Mouse (Mus musculus): Measurements from ENCODE around the gene Smyd3. TPM values are rescaled to one million over a fixed set of nuclear protein-coding genes. Genes with fewer than 3 reads are reported as not detected.

The Smyd3 gene
- polyA plus RNA-seq, 1 experiment from 2014 or later = 3.7 TPM

DNA sequence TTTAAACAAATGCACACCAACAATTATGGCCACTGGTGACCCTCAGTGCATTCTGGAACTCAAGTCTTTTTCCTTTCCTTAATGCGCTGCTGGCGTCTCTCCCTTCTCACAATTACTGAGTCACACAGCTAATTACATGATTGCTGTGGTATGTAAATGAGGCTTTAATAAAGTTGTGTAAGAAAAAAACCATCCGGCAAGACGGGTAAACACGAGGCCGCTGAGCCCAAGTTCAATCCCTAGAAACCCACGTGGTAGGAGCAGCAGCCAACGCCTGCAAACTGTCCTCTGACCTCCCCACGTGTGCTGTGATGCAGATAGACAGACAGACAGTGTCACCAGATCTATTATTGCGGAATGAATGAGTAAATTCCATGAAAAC is 58.9 kb downstream of the Smyd3 start:
- no peaks in the 10 kb centered on the region for H3K79me2 ChIP-seq (ENCODE audit: inconsistent target)
- no peak overlapping the region for H3K4me3 ChIP-seq (ENCODE audit: inconsistent target)
- WGBS (ENCODE audit: missing documents) = 92% methylated on average over 6 of the region's 10 CpGs
- no peak overlapping the region for H3K27ac ChIP-seq
- no peaks in the 10 kb centered on the region for H3K36me3 ChIP-seq (ENCODE audit: inconsistent target)

GRCm38 (mm10) chr1:179458236-179458986 is 59.4 kb downstream of the Smyd3 start:
- H3K27ac ChIP-seq = no peak overlapping the region
- no peaks in the 10 kb centered on the region for H3K36me3 ChIP-seq (ENCODE audit: inconsistent target)
- no peaks in the 10 kb centered on the region for H3K79me2 ChIP-seq (ENCODE audit: inconsistent target)
- WGBS (ENCODE audit: missing documents) = 85% methylated on average over 9 of the region's 9 CpGs
- H3K4me3 ChIP-seq (ENCODE audit: inconsistent target) = no peak overlapping the region

DNA sequence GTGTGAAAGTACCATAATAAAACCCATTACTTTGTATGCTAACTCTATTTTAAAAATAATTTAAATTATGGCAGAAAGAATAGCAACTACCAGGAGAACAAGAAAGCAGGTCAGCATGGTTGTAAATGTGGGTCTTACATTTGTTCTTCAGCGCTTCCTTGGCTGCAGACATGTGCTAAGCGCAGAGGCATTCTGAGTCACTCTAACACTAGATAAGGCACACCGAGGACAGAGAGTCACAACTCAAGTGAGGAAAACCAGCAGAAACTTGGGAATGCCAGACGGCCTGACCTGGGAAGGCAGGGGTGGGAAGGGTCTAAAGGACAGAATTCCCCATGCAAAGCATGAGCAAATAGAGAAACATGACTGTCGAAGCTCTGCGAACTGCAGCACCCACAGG is 63.2 kb downstream of the Smyd3 start:
- H3K79me2 ChIP-seq (ENCODE audit: inconsistent target) = no peaks in the 10 kb centered on the region
- H3K36me3 ChIP-seq (ENCODE audit: inconsistent target) = no peaks in the 10 kb centered on the region
- no peak overlapping the region for H3K27ac ChIP-seq
- no peak overlapping the region for H3K4me3 ChIP-seq (ENCODE audit: inconsistent target)
- WGBS (ENCODE audit: missing documents) = 94% methylated on average over 6 of the region's 6 CpGs

GRCm38 (mm10) chr1:179451211-179451610 is 66.6 kb downstream of the Smyd3 start:
- Histone ChIP-seq H3K36me3 (ENCODE audit: inconsistent target) (no peaks in the 10 kb centered on the region), H3K79me2 (ENCODE audit: inconsistent target) (no peaks in the 10 kb centered on the region), H3K4me3 (ENCODE audit: inconsistent target) (no peak overlapping the region), H3K27ac (no peak overlapping the region)
- WGBS (ENCODE audit: missing documents) = 96% methylated on average over 2 of the region's 2 CpGs

DNA sequence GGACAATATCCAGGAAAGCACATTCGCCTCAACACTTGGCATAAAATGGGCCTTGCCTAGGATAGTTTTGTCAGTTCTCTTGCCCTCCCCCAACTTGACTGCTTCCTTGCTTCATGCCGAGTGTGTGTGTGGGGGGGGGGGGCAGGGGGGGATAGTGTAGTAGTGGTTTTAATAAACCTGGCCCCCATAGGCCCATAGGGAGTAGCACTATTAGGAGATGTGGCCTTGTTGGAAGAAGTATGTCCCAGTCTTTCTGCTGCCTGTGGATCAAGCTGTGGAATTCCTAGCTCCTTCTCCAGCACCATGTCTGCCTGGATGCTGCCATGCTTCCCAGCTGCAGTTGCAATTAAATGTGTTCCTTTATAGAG is 71.0 kb downstream of the Smyd3 start:
- Histone ChIP-seq H3K27ac (no peak overlapping the region), H3K4me3 (ENCODE audit: inconsistent target) (no peak overlapping the region), H3K79me2 (ENCODE audit: inconsistent target) (no peaks in the 10 kb centered on the region), H3K36me3 (ENCODE audit: inconsistent target) (no peaks in the 10 kb centered on the region)
- 96% methylated on average over 2 of the region's 2 CpGs for WGBS (ENCODE audit: missing documents)

DNA sequence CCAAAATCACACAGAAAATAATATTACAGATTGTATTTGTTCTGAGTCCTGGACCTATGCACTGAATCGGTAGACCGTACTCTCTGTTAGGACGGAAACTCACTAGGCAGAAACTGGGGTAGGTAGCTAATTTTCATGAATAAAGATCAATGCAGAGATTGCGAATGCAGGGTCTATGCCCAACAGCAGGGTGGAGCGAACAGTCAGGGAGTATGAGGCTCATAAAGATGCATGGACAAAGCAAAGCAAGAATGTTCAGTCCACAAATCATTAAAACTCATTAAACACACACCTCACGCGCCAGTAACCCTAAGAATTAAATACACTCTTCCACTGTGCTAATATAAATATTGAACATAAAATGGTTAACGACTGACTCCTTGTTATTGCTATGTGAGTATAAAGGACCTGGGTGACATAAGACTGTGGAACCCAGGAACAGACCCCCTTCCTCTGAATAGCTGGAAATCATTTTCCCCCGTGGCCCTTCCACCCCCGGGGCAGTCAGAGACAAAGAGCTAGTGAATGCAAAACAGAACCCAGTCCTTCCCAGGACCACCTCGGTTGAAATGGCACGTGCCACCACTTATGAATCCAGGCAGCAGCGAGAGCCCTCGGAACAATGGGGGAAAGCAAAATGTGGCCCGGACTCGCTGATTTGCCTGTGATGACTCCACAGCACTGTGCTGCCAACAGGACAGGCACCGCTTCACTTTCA is 71.6 kb downstream of the Smyd3 start:
- 89% methylated on average over 17 of the region's 17 CpGs for WGBS (ENCODE audit: missing documents)
- H3K79me2 ChIP-seq (ENCODE audit: inconsistent target) = no peaks in the 10 kb centered on the region
- no peak overlapping the region for H3K27ac ChIP-seq
- no peak overlapping the region for H3K4me3 ChIP-seq (ENCODE audit: inconsistent target)
- no peaks in the 10 kb centered on the region for H3K36me3 ChIP-seq (ENCODE audit: inconsistent target)

- 96% methylated on average over 13 of the region's 13 CpGs for WGBS (ENCODE audit: missing documents)
- Histone ChIP-seq H3K27ac (no peak overlapping the region), H3K36me3 (ENCODE audit: inconsistent target) (no peaks in the 10 kb centered on the region), H3K4me3 (ENCODE audit: inconsistent target) (no peak overlapping the region), H3K79me2 (ENCODE audit: inconsistent target) (no peaks in the 10 kb centered on the region)
These were observed 74.0 kb downstream of the Smyd3 start for GRCm38 (mm10) chr1:179443835-179444234.

- no peaks in the 10 kb centered on the region for H3K36me3 ChIP-seq (ENCODE audit: inconsistent target)
- H3K4me3 ChIP-seq (ENCODE audit: inconsistent target) = no peak overlapping the region
- H3K27ac ChIP-seq = no peak overlapping the region
- WGBS (ENCODE audit: missing documents) = 90% methylated on average over 8 of the region's 8 CpGs
- no peaks in the 10 kb centered on the region for H3K79me2 ChIP-seq (ENCODE audit: inconsistent target)
These were observed 74.4 kb downstream of the Smyd3 start for GRCm38 (mm10) chr1:179443423-179443822.

GRCm38 (mm10) chr1:179436596-179436995 is 81.2 kb downstream of the Smyd3 start:
- 99% methylated on average over 11 of the region's 11 CpGs for WGBS (ENCODE audit: missing documents)
- H3K36me3 ChIP-seq (ENCODE audit: inconsistent target) = no peaks in the 10 kb centered on the region
- H3K27ac ChIP-seq = no peak overlapping the region
- no peaks in the 10 kb centered on the region for H3K79me2 ChIP-seq (ENCODE audit: inconsistent target)
- no peak overlapping the region for H3K4me3 ChIP-seq (ENCODE audit: inconsistent target)

GRCm38 (mm10) chr1:179434443-179435260 is 83.2 kb downstream of the Smyd3 start:
- Histone ChIP-seq H3K27ac (peak overlapping the region; percentile 62), H3K4me3 (ENCODE audit: inconsistent target) (no peak overlapping the region), H3K79me2 (ENCODE audit: inconsistent target) (no peaks in the 10 kb centered on the region), H3K36me3 (ENCODE audit: inconsistent target) (no peaks in the 10 kb centered on the region)
- 76% methylated on average over 11 of the region's 11 CpGs for WGBS (ENCODE audit: missing documents)

- no peaks in the 10 kb centered on the region for H3K79me2 ChIP-seq (ENCODE audit: inconsistent target)
- no peaks in the 10 kb centered on the region for H3K36me3 ChIP-seq (ENCODE audit: inconsistent target)
- peak overlapping the region; percentile 62 for H3K27ac ChIP-seq
- 90% methylated on average over 7 of the region's 7 CpGs for WGBS (ENCODE audit: missing documents)
- no peak overlapping the region for H3K4me3 ChIP-seq (ENCODE audit: inconsistent target)
These were observed 84.0 kb downstream of the Smyd3 start for GRCm38 (mm10) chr1:179433828-179434227.

- WGBS (ENCODE audit: missing documents) = 91% methylated on average over 8 of the region's 8 CpGs
These were observed 84.5 kb downstream of the Smyd3 start for GRCm38 (mm10) chr1:179433355-179433754.

GRCm38 (mm10) chr1:179430077-179430476 is 87.8 kb downstream of the Smyd3 start:
- Histone ChIP-seq H3K36me3 (ENCODE audit: inconsistent target) (no peaks in the 10 kb centered on the region), H3K27ac (no peak overlapping the region), H3K4me3 (ENCODE audit: inconsistent target) (no peak overlapping the region), H3K79me2 (ENCODE audit: inconsistent target) (no peaks in the 10 kb centered on the region)
- 93% methylated on average over 3 of the region's 3 CpGs for WGBS (ENCODE audit: missing documents)

More at GRCm38 (mm10) chr1:179433355-179433754, 84.5 kb downstream of the Smyd3 start:
- no peak overlapping the region for H3K27ac ChIP-seq
- no peaks in the 10 kb centered on the region for H3K36me3 ChIP-seq (ENCODE audit: inconsistent target)
- H3K4me3 ChIP-seq (ENCODE audit: inconsistent target) = no peak overlapping the region
- no peaks in the 10 kb centered on the region for H3K79me2 ChIP-seq (ENCODE audit: inconsistent target)

- no peak overlapping the region for H3K4me3 ChIP-seq (ENCODE audit: inconsistent target)
- H3K27ac ChIP-seq = no peak overlapping the region
- 96% methylated on average over 10 of the region's 12 CpGs for WGBS (ENCODE audit: missing documents)
- no peaks in the 10 kb centered on the region for H3K36me3 ChIP-seq (ENCODE audit: inconsistent target)
- H3K79me2 ChIP-seq (ENCODE audit: inconsistent target) = no peaks in the 10 kb centered on the region
These were observed 92.9 kb downstream of the Smyd3 start for GRCm38 (mm10) chr1:179424879-179425472.

Measured in macrophage (primary cell).